Mouse (Mus musculus) thymus, postnatal 0 days (tissue): Measurements from ENCODE around the gene Hcrtr2. TPM values are rescaled to one million over a fixed set of nuclear protein-coding genes. Genes with fewer than 3 reads are reported as not detected.

Source experiments
- DNase-seq: peaks from one replicate; pipeline ENCODE4 v3.0.0-alpha.2; 2015; ENCODE audit warnings: low spot score
- polyA plus RNA-seq: library from polyadenylated mRNA; unstranded; fragments of >200 nt; fragmentation: Nextera tagmentation; extraction: Ambion mirVana; gene quantifications from 2 replicates; pipeline ENCODE4 v1.2.1, GENCODE M21; 2015

Hcrtr2 gene
- not detected in 2 replicates for polyA plus RNA-seq

GRCm38 (mm10) chr9:76323756-76324155 lies at the start of gene Hcrtr2:
TSS of gene Hcrtr2 (minus strand) at chr9:76323856.
- no peak for DNase-seq

- DNase-seq: no peak
These were observed 41.2 kb upstream of the Hcrtr2 start for GRCm38 (mm10) chr9:76364874-76365273.

GRCm38 (mm10) chr9:76360374-76360773 lies 36.7 kb upstream of the Hcrtr2 start:
- DNase-seq: no peak

- no peak for DNase-seq
These were observed 28.7 kb upstream of the Hcrtr2 start for GRCm38 (mm10) chr9:76352346-76352745.

- no peak for DNase-seq
These were observed 23.6 kb upstream of the Hcrtr2 start for GRCm38 (mm10) chr9:76347298-76347697.

- no peak for DNase-seq
These were observed 7.4 kb upstream of the Hcrtr2 start for GRCm38 (mm10) chr9:76331081-76331480.

GRCm38 (mm10) chr9:76323186-76323701 lies 412 bp downstream of the Hcrtr2 start:
- no peak for DNase-seq

- no peak for DNase-seq
These were observed 1.3 kb downstream of the Hcrtr2 start for GRCm38 (mm10) chr9:76322122-76323052.

- no peak for DNase-seq
These were observed 2.1 kb downstream of the Hcrtr2 start for GRCm38 (mm10) chr9:76321589-76321988.

- no peak for DNase-seq
These were observed 2.9 kb downstream of the Hcrtr2 start for GRCm38 (mm10) chr9:76320755-76321154.

GRCm38 (mm10) chr9:76318302-76318701 lies 5.4 kb downstream of the Hcrtr2 start:
- no peak for DNase-seq

- no peak for DNase-seq
These were observed 8.6 kb downstream of the Hcrtr2 start for GRCm38 (mm10) chr9:76315096-76315495.

- no peak for DNase-seq
These were observed 9.7 kb downstream of the Hcrtr2 start for GRCm38 (mm10) chr9:76313921-76314320.

- DNase-seq: no peak
These were observed 11.4 kb downstream of the Hcrtr2 start for GRCm38 (mm10) chr9:76312221-76312620.

GRCm38 (mm10) chr9:76291384-76291783 lies 32.3 kb downstream of the Hcrtr2 start:
- DNase-seq: no peak

GRCm38 (mm10) chr9:76270886-76271285 lies 52.8 kb downstream of the Hcrtr2 start:
- DNase-seq: no peak

GRCm38 (mm10) chr9:76257731-76258130 lies 65.9 kb downstream of the Hcrtr2 start:
- no peak for DNase-seq

GRCm38 (mm10) chr9:76252544-76252943 lies 71.1 kb downstream of the Hcrtr2 start:
- DNase-seq: no peak

- no peak for DNase-seq
These were observed 71.5 kb downstream of the Hcrtr2 start for GRCm38 (mm10) chr9:76252109-76252508.

GRCm38 (mm10) chr9:76242322-76242721 lies 81.3 kb downstream of the Hcrtr2 start:
- no peak for DNase-seq

GRCm38 (mm10) chr9:76237946-76238345 lies 85.7 kb downstream of the Hcrtr2 start:
- DNase-seq: no peak

GRCm38 (mm10) chr9:76237243-76237642 lies 86.4 kb downstream of the Hcrtr2 start:
- no peak for DNase-seq

GRCm38 (mm10) chr9:76236626-76237025 lies 87.0 kb downstream of the Hcrtr2 start:
- DNase-seq: peak; percentile 57
